Comparison of ENCODE assay signal across 11 mouse cellular contexts in the genomic region with DNA sequence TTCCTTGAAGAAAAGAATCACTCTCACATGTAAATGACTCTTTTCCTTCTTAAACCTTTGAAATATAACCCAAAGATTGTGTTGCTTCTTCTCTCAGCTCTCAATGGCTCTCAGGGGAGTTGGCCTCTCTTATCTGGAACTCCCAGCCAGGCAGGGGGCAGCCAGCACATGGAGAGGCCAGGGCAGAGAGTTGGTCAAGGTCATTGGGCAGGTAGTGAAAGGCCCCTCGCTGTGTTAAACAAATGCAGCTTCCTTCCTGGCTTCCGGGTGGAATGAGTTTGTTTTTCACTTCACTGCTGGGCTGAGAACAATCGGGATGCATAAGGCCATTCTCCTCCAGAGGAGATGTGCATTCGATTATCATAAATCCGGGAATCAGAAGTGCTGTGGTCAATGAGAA.
DNase-seq lines count a peak whose midpoint lies in the region; ATAC-seq and TF ChIP-seq lines count a peak whose summit lies in the region.
"Had no signal": no experiment of that assay in that cellular context is flagged by ENCODE, and none has a peak within 500 bp of the region (broad histone marks: within the 10 kb centered on the region; RNA-seq: fewer than 3 reads in every experiment).

No protein-coding gene starts in this region.

- DNase-seq in kidney, adult 9 months, result peak; percentile 4
- DNase-seq in WW6 (ENCODE audit: low read depth, low spot score), result peak; percentile 55
- peak; percentile 33 for DNase-seq in heart, adult 8-10 months (ENCODE audit: low spot score)
- DNase-seq in liver, embryonic 13.5 days, result peak; percentile 34
- no peak for DNase-seq in right cerebral cortex, postnatal 10 days (ENCODE audit: low spot score in 2 of 2)
- DNase-seq in layer of hippocampus, adult 2 months (ENCODE audit: low spot score in 2 of 2), result no peak
- DNase-seq: gastrocnemius, postnatal 14 days; lung, adult 2 months had no signal

- no peaks in the 10 kb centered on the region for H3K36me3 ChIP-seq in kidney, embryonic 15.5 days
- H3K36me3 ChIP-seq in liver, embryonic 13.5 days, result no peaks in the 10 kb centered on the region
- H3K36me3 ChIP-seq: embryonic facial prominence, embryonic 13.5 days had no signal

- 12% methylated on average over 5 of the region's 5 CpGs for WGBS in kidney, embryonic 15.5 days
- 18% methylated on average over 5 of the region's 5 CpGs for WGBS in liver, embryonic 13.5 days (ENCODE audit: insufficient replicate concordance)

- no peak for TF ChIP-seq CTCF in layer of hippocampus, adult 2 months (conservative IDR thresholded peaks at IDR 0.05)

- no peak overlapping the region for H3K27ac ChIP-seq in kidney, embryonic 15.5 days
- H3K27ac ChIP-seq in liver, embryonic 13.5 days, result no peak overlapping the region
- H3K27ac ChIP-seq in layer of hippocampus, adult 2 months, result no peak overlapping the region
- H3K27ac ChIP-seq: embryonic facial prominence, embryonic 13.5 days had no signal

- H3K4me3 ChIP-seq in kidney, embryonic 15.5 days (replicated peaks), result no peak overlapping the region
- no peak overlapping the region for H3K4me3 ChIP-seq in liver, embryonic 13.5 days (replicated peaks)
- H3K4me3 ChIP-seq in layer of hippocampus, adult 2 months, result no peak overlapping the region
- H3K4me3 ChIP-seq: embryonic facial prominence, embryonic 13.5 days had no signal

- no peak for ATAC-seq in kidney, embryonic 15.5 days (replicated peaks; ENCODE audit: low FRiP score)
- peak; percentile 82 for ATAC-seq in liver, embryonic 13.5 days (ENCODE audit: low read depth)
- ATAC-seq in monocyte, adult 5-6 weeks (replicated peaks; ENCODE audit: insufficient number of reproducible peaks, low FRiP score, low TSS enrichment, poor library complexity, severe bottlenecking), result no peak

- H3K9ac ChIP-seq in kidney, embryonic 15.5 days, result no peak overlapping the region
- H3K9ac ChIP-seq in liver, embryonic 13.5 days, result no peak overlapping the region
- H3K9ac ChIP-seq: embryonic facial prominence, embryonic 13.5 days had no signal

- no peak overlapping the region for H3K4me2 ChIP-seq in kidney, embryonic 15.5 days
- peak overlapping the region; percentile 6; the same call in 1 of the 2 replicates for H3K4me2 ChIP-seq in liver, embryonic 13.5 days
- H3K4me2 ChIP-seq: embryonic facial prominence, embryonic 13.5 days had no signal

- 0 out of 2 replicates have a peak, but pooled peaks cover 4% of the 10 kb centered on the region for H3K4me1 ChIP-seq in kidney, embryonic 15.5 days
- H3K4me1 ChIP-seq in liver, embryonic 13.5 days (replicated peaks), result peaks cover 20% of the 10 kb centered on the region
- H3K4me1 ChIP-seq: embryonic facial prominence, embryonic 13.5 days had no signal

- no peaks in the 10 kb centered on the region for H3K9me3 ChIP-seq in kidney, embryonic 15.5 days (replicated peaks)
- H3K9me3 ChIP-seq in liver, embryonic 13.5 days (replicated peaks), result no peaks in the 10 kb centered on the region
- H3K9me3 ChIP-seq: embryonic facial prominence, embryonic 13.5 days had no signal

- no peaks in the 10 kb centered on the region for H3K27me3 ChIP-seq in kidney, embryonic 15.5 days
- no peaks in the 10 kb centered on the region for H3K27me3 ChIP-seq in liver, embryonic 13.5 days
- H3K27me3 ChIP-seq: embryonic facial prominence, embryonic 13.5 days had no signal

Comparison
In these comparisons a context has a peak if more than half of its experiments do, and no peak if none do; other contexts are left out.
1. DNase-seq: peak in kidney, adult 9 months (single experiment), WW6 (single experiment), heart, adult 8-10 months (single experiment) and liver, embryonic 13.5 days (single experiment); none in right cerebral cortex, postnatal 10 days (0 of 2) and layer of hippocampus, adult 2 months (0 of 2).